Mouse (Mus musculus): Measurements from ENCODE around the gene Anks1b. TPM values are rescaled to one million over a fixed set of nuclear protein-coding genes. Genes with fewer than 3 reads are reported as not detected.

The Anks1b gene
- 8.7 and 9.7 TPM in 2 replicates for polyA plus RNA-seq (2014; fragmentation: Nextera tagmentation; extraction: Ambion mirVana)

- Histone ChIP-seq H3K4me1 (ENCODE audit: control insufficient read depth, insufficient read depth, low read length) (peaks cover 4% of the 10 kb centered on the region; the same call in 1 of the 2 replicates), H3K27me3 (ENCODE audit: control insufficient read depth, insufficient read depth, low read length) (peaks cover 3% of the 10 kb centered on the region; the same call in 1 of the 2 replicates), H3K36me3 (ENCODE audit: control insufficient read depth, insufficient read depth, low read length) (no peaks in the 10 kb centered on the region), H3K27ac (ENCODE audit: low read depth, low read length) (peak within 1 kb of the TSS; percentile 60), H3K9ac (ENCODE audit: low read length) (peak within 1 kb of the TSS; percentile 75), H3K4me2 (ENCODE audit: low read depth) (peak within 1 kb of the TSS; percentile 76), H3K9me3 (ENCODE audit: control insufficient read depth, low read length) (no peaks in the 10 kb centered on the region), H3K4me3 (ENCODE audit: low read depth, low read length) (peak within 1 kb of the TSS; percentile 66)
- ATAC-seq (ENCODE audit: insufficient read depth, low FRiP score, low TSS enrichment) (peak; percentile 77), DNase-seq (ENCODE audit: low spot score) (peak; percentile 68)
- WGBS: under 1% methylated on average over 40 of the region's 48 CpGs
Measured at GRCm38 (mm10) chr10:89873146-89873950, at the start of gene Anks1b. TSS of gene Anks1b (plus strand) at chr10:89873509.

- Histone ChIP-seq H3K27ac (ENCODE audit: low read depth, low read length) (no peak overlapping the region), H3K27me3 (ENCODE audit: control insufficient read depth, insufficient read depth, low read length) (no peaks in the 10 kb centered on the region), H3K9me3 (ENCODE audit: control insufficient read depth, low read length) (no peaks in the 10 kb centered on the region), H3K4me1 (ENCODE audit: control insufficient read depth, insufficient read depth, low read length) (no peaks in the 10 kb centered on the region), H3K4me2 (ENCODE audit: low read depth) (no peak overlapping the region), H3K36me3 (ENCODE audit: control insufficient read depth, insufficient read depth, low read length) (no peaks in the 10 kb centered on the region), H3K9ac (ENCODE audit: low read length) (no peak overlapping the region), H3K4me3 (ENCODE audit: low read depth, low read length) (no peak overlapping the region)
- WGBS: 59% methylated on average over 2 of the region's 2 CpGs
- DNase-seq (ENCODE audit: low spot score) (peak; percentile 23), ATAC-seq (ENCODE audit: insufficient read depth, low FRiP score, low TSS enrichment) (no peak)
Measured at GRCm38 (mm10) chr10:89823906-89824305, 49.4 kb upstream of the Anks1b start.

DNA sequence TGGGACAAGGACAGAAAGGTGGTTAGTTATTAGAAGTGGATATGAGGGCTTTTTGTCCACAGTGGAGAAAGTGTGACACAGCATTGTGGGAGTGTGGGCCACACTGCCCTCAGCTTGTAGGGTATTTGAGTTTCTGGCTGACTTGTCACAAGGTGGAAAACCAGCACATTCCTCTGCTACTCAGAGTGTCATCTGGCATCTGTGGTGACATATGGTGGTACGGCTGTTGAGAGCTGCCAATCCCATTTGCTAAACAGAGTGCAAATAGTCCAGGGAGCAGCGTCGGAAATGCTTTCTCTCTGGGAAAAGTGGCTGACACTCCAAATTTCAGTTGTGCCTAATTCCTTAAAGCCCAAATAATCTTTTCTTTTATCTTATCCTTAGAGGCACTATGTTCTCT is 46.4 kb upstream of the Anks1b start:
- ATAC-seq (ENCODE audit: insufficient read depth, low FRiP score, low TSS enrichment) (no peak), DNase-seq (ENCODE audit: low spot score) (no peak)
- Histone ChIP-seq H3K9ac (ENCODE audit: low read length) (no peak overlapping the region), H3K27me3 (ENCODE audit: control insufficient read depth, insufficient read depth, low read length) (no peaks in the 10 kb centered on the region), H3K4me3 (ENCODE audit: low read depth, low read length) (no peak overlapping the region), H3K4me1 (ENCODE audit: control insufficient read depth, insufficient read depth, low read length) (no peaks in the 10 kb centered on the region), H3K27ac (ENCODE audit: low read depth, low read length) (no peak overlapping the region), H3K9me3 (ENCODE audit: control insufficient read depth, low read length) (no peaks in the 10 kb centered on the region), H3K4me2 (ENCODE audit: low read depth) (no peak overlapping the region), H3K36me3 (ENCODE audit: control insufficient read depth, insufficient read depth, low read length) (no peaks in the 10 kb centered on the region)
- 53% methylated on average over 3 of the region's 3 CpGs for WGBS

DNA sequence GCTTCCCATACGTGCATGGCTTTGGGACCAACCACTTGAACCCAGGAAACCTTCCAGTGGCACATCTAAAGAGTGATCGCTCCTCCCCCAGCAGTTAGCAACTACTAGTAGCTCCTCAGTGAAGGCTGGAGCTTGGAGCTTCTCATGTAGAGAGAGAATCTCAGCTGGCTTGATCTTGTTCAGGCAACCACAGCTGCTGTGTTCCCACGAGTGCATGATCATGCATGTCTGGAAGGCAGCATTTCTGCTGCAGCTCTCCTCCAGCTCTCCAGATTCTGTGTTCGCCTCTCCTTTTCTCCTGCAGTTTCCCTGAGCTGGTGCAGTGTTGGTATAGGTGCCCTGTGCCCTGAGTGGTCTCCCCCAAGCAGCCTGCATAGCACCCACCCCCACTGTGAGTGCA is 41.0 kb upstream of the Anks1b start:
- H3K4me3 ChIP-seq (ENCODE audit: low read depth, low read length): no peak overlapping the region

DNA sequence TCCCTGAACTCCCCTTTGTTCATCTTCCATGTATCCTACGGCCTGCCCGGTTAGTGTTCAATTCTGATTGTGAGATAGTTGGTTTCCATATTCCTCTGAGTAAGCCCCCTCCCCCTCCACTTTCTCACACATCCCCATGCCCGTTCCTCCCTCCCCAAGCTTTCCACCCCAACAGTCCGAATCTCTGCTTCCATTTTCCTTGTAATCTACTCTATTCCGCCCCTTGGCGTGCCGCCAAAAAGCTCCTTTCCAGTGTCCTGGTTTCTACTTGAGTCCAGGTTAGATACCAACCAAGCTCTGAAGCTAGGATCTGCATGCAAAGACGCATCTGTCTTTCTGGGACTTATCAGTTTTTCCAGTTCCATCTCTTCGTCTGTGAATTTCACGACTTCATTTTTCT is 40.1 kb upstream of the Anks1b start:
- Histone ChIP-seq H3K9me3 (ENCODE audit: control insufficient read depth, low read length) (no peaks in the 10 kb centered on the region), H3K4me3 (ENCODE audit: low read depth, low read length) (no peak overlapping the region), H3K36me3 (ENCODE audit: control insufficient read depth, insufficient read depth, low read length) (no peaks in the 10 kb centered on the region), H3K9ac (ENCODE audit: low read length) (no peak overlapping the region), H3K4me1 (ENCODE audit: control insufficient read depth, insufficient read depth, low read length) (no peaks in the 10 kb centered on the region), H3K4me2 (ENCODE audit: low read depth) (no peak overlapping the region), H3K27ac (ENCODE audit: low read depth, low read length) (no peak overlapping the region), H3K27me3 (ENCODE audit: control insufficient read depth, insufficient read depth, low read length) (no peaks in the 10 kb centered on the region)
- no peak for DNase-seq (ENCODE audit: low spot score)
- no peak for ATAC-seq (ENCODE audit: insufficient read depth, low FRiP score, low TSS enrichment)
- 93% methylated on average over 10 of the region's 10 CpGs for WGBS

More for the DNA sequence above, 41.0 kb upstream of the Anks1b start:
- no peak for DNase-seq (ENCODE audit: low spot score)
- no peak overlapping the region for H3K4me2 ChIP-seq (ENCODE audit: low read depth)
- 80% methylated on average over 4 of the region's 4 CpGs for WGBS
- no peaks in the 10 kb centered on the region for H3K27me3 ChIP-seq (ENCODE audit: control insufficient read depth, insufficient read depth, low read length)
- no peaks in the 10 kb centered on the region for H3K9me3 ChIP-seq (ENCODE audit: control insufficient read depth, low read length)
- H3K36me3 ChIP-seq (ENCODE audit: control insufficient read depth, insufficient read depth, low read length): no peaks in the 10 kb centered on the region
- no peak overlapping the region for H3K27ac ChIP-seq (ENCODE audit: low read depth, low read length)
- H3K4me1 ChIP-seq (ENCODE audit: control insufficient read depth, insufficient read depth, low read length): no peaks in the 10 kb centered on the region
- H3K9ac ChIP-seq (ENCODE audit: low read length): no peak overlapping the region
- ATAC-seq (ENCODE audit: insufficient read depth, low FRiP score, low TSS enrichment): no peak

DNA sequence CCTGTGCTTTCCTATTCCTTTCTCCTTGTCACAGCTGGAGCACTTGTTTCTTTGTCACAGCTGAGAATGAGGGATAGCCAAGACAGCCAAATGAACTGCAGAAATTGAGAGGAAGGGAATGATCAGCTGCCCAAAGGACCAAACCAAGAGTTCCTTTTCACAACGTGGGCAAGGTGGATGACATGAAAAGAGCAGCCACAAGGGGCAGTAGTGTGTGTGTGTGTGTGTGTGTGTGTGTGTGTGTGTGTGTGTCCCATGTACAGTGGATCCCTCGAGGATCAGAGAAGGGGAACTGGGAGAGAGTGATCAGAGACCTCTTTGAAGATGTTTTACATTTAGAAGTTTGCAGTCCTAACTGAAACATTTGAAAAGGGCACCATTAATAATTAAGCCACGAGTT is 35.8 kb upstream of the Anks1b start:
- DNase-seq (ENCODE audit: low spot score) (no peak), ATAC-seq (ENCODE audit: insufficient read depth, low FRiP score, low TSS enrichment) (no peak)
- 54% methylated on average over 3 of the region's 3 CpGs for whole genome bisulfite sequencing
- no peaks in the 10 kb centered on the region for H3K27me3 ChIP-seq (ENCODE audit: control insufficient read depth, insufficient read depth, low read length)
- no peak overlapping the region for H3K27ac ChIP-seq (ENCODE audit: low read depth, low read length)
- no peaks in the 10 kb centered on the region for H3K9me3 ChIP-seq (ENCODE audit: control insufficient read depth, low read length)
- no peak overlapping the region for H3K4me2 ChIP-seq (ENCODE audit: low read depth)
- no peaks in the 10 kb centered on the region for H3K4me1 ChIP-seq (ENCODE audit: control insufficient read depth, insufficient read depth, low read length)
- H3K36me3 ChIP-seq (ENCODE audit: control insufficient read depth, insufficient read depth, low read length): no peaks in the 10 kb centered on the region
- no peak overlapping the region for H3K4me3 ChIP-seq (ENCODE audit: low read depth, low read length)
- H3K9ac ChIP-seq (ENCODE audit: low read length): no peak overlapping the region

- 86% methylated on average over 3 of the region's 3 CpGs for WGBS
- ATAC-seq (ENCODE audit: insufficient read depth, low FRiP score, low TSS enrichment): no peak
- no peaks in the 10 kb centered on the region for H3K4me1 ChIP-seq (ENCODE audit: control insufficient read depth, insufficient read depth, low read length)
- no peaks in the 10 kb centered on the region for H3K9me3 ChIP-seq (ENCODE audit: control insufficient read depth, low read length)
- no peak overlapping the region for H3K9ac ChIP-seq (ENCODE audit: low read length)
- no peaks in the 10 kb centered on the region for H3K36me3 ChIP-seq (ENCODE audit: control insufficient read depth, insufficient read depth, low read length)
- H3K4me2 ChIP-seq (ENCODE audit: low read depth): no peak overlapping the region
- DNase-seq (ENCODE audit: low spot score): no peak
- no peaks in the 10 kb centered on the region for H3K27me3 ChIP-seq (ENCODE audit: control insufficient read depth, insufficient read depth, low read length)
- no peak overlapping the region for H3K4me3 ChIP-seq (ENCODE audit: low read depth, low read length)
- no peak overlapping the region for H3K27ac ChIP-seq (ENCODE audit: low read depth, low read length)
Measured at GRCm38 (mm10) chr10:89838834-89839233, 34.5 kb upstream of the Anks1b start.

- WGBS: 92% methylated on average over 6 of the region's 6 CpGs
- no peaks in the 10 kb centered on the region for H3K4me1 ChIP-seq (ENCODE audit: control insufficient read depth, insufficient read depth, low read length)
- no peak overlapping the region for H3K27ac ChIP-seq (ENCODE audit: low read depth, low read length)
- H3K27me3 ChIP-seq (ENCODE audit: control insufficient read depth, insufficient read depth, low read length): no peaks in the 10 kb centered on the region
- H3K4me2 ChIP-seq (ENCODE audit: low read depth): no peak overlapping the region
- DNase-seq (ENCODE audit: low spot score) (no peak), ATAC-seq (ENCODE audit: insufficient read depth, low FRiP score, low TSS enrichment) (no peak)
- no peak overlapping the region for H3K4me3 ChIP-seq (ENCODE audit: low read depth, low read length)
- no peak overlapping the region for H3K9ac ChIP-seq (ENCODE audit: low read length)
- H3K36me3 ChIP-seq (ENCODE audit: control insufficient read depth, insufficient read depth, low read length): no peaks in the 10 kb centered on the region
- no peaks in the 10 kb centered on the region for H3K9me3 ChIP-seq (ENCODE audit: control insufficient read depth, low read length)
Measured at GRCm38 (mm10) chr10:89850951-89851350, 22.4 kb upstream of the Anks1b start.

DNA sequence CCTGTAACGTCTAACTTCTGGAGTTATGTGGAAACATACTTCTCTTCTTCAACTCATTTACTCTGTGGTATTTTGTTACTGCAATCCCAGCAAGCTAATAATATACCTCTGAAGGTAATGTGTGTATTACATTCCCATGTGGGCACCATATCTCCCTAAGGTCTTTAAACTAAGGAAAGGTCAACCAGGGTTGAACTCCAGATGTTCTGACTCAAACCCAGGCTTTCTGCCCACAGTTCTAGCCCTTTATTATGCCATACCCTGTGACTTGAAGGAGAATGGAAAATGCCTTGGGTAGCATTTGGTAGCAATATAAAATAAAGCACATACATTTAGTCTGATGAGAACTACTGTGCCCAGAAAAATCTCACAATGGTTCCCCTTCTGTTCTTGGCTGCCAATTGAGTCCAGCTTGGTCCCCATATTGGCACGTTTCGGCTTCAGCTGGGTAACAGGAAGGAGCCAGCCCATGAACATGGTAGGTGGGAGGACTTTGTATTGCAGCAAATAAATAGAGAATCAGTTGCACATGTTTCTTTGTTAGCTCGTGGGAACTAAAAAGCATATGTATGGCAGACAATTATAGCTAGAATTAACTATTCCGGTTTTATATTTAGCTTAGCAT is 17.9 kb upstream of the Anks1b start:
- Histone ChIP-seq H3K36me3 (ENCODE audit: control insufficient read depth, insufficient read depth, low read length) (no peaks in the 10 kb centered on the region), H3K4me3 (ENCODE audit: low read depth, low read length) (no peak overlapping the region), H3K27ac (ENCODE audit: low read depth, low read length) (no peak overlapping the region), H3K9ac (ENCODE audit: low read length) (no peak overlapping the region), H3K4me2 (ENCODE audit: low read depth) (no peak overlapping the region), H3K27me3 (ENCODE audit: control insufficient read depth, insufficient read depth, low read length) (no peaks in the 10 kb centered on the region), H3K4me1 (ENCODE audit: control insufficient read depth, insufficient read depth, low read length) (no peaks in the 10 kb centered on the region), H3K9me3 (ENCODE audit: control insufficient read depth, low read length) (no peaks in the 10 kb centered on the region)
- WGBS: 73% methylated on average over 5 of the region's 5 CpGs
- DNase-seq (ENCODE audit: low spot score) (no peak), ATAC-seq (ENCODE audit: insufficient read depth, low FRiP score, low TSS enrichment) (no peak)

All from neural tube, embryonic 11.5 days (tissue).